Mouse (Mus musculus): Measurements from ENCODE around the gene Tollip. TPM values are rescaled to one million over a fixed set of nuclear protein-coding genes. Genes with fewer than 3 reads are reported as not detected.
"Not testable (repeated sequence)": the region's sequence is repeated elsewhere in the genome, so short reads cannot be mapped to it uniquely, and the experiment has no call there.

Gene Tollip
- polyA plus RNA-seq, 1 experiment: 101 TPM

GRCm38 (mm10) chr7:141934128-141934898 is 16.0 kb upstream of the Tollip start:
- no peak for DNase-seq (ENCODE audit: extremely low spot score in 1 of 2, low spot score in 1 of 2)

DNA sequence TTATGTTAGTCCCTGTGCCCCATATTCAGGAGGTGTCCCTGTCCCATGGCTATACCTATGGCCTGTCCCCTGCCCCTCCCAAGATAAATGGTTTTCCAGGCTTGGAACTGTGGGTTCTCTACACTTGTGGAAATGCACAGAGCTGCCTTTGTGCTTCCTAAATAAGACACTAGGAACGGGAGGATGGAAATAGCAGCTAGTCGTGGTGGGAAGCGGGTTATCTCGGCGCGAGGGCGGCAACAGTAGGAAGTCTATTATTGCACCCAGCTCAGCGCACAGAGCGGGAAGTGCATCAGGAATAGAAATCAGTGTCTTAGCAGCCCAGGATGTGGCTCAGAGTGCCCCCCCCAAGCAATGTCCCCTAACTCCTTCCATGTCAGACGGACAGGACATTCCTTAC is 10.3 kb upstream of the Tollip start:
- peak; percentile 75 to 82 for DNase-seq (ENCODE audit: extremely low spot score in 1 of 2, low spot score in 1 of 2)

DNA sequence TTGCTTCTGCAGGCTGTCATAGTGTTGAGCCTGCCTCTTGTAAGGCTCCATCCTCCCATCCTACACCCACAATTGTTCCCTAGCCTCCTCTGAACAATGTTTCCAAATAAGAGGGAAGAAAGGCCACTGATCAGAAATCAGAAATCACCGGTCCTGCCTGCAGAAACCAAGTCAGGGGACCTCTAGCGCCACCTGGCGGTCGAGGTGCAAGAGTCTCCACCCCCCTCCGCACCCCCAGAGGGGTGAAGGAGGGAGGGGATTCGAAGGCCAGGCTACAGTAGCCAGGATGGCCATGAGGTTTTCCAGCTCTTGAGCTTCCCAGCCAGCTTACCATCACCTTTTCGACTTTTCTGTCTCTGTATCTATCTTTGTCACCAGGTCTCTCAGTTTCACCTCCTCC is 6.6 kb upstream of the Tollip start:
- peak in 1 of 2 experiments; percentile 81 for DNase-seq (ENCODE audit: extremely low spot score in 1 of 2, low spot score in 1 of 2)

DNA sequence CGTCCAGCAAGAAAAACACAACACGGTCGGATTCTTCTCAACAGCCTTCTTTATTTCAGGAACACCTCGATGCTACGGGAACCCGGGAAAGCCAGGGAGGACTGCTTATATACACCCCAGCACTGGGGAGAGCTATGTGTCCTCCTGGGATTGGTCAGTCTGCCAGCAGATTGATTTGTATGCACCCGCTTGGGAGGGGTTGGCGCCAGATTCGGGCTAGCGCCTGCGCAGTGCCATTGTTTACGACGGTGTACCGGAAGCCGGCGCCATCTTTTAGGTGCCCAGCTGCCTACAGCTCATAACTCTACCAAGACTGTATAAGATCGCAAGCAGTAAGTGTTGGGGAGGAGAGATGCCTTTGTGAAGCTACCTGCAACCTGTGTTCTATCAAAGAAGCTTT is 5.8 kb upstream of the Tollip start:
- DNase-seq (ENCODE audit: extremely low spot score in 1 of 2, low spot score in 1 of 2): not testable (repeated sequence)

GRCm38 (mm10) chr7:141911305-141911704 is 7.0 kb downstream of the Tollip start:
- DNase-seq (ENCODE audit: extremely low spot score in 1 of 2, low spot score in 1 of 2): no peak

- DNase-seq (ENCODE audit: extremely low spot score in 1 of 2, low spot score in 1 of 2): no peak
These were observed 9.7 kb downstream of the Tollip start for GRCm38 (mm10) chr7:141908591-141908990.

DNA sequence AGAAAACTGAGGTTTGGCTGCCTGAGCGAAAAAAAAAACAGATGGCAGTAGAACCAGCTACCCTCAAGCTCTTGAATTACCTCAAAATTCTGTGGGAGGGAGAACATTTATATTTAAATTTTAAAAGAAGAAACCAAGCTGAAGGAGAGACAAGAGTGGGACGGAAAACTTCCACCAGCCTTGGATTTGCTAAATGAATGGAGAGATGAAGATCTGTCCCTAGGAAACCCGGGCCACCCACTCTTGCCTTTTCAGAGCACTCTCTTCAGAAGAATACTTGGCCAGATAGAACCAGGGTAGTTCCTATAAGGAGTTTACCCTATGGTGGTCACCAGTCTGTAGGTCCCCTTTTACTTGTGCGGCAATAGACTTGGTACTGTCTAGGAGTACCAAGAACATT is 15.5 kb downstream of the Tollip start:
- peak; percentile 65 to 77 for DNase-seq (ENCODE audit: extremely low spot score in 1 of 2, low spot score in 1 of 2)

- DNase-seq (ENCODE audit: extremely low spot score in 1 of 2, low spot score in 1 of 2): peak; percentile 95 to 99
These were observed 16.0 kb downstream of the Tollip start for GRCm38 (mm10) chr7:141902269-141902729.

DNA sequence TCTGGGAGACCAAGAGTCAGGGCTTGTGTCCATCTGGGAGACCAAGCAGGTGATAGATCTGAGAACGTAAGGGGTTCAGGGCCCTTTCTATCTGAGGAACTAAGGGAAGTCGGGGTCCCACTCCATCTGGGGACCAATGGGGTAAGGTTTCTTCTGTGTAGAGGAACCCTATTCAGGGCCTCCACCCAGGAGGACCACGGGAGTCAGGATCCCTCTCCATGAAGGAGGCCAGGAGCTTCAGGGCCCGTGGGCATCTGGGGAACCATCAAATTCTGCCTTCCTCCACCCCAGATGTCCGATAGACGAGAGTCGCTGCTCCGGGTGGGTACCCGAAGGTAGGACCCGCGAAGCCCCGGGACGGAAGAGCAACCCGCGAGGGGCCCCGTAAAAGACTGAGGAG is 16.5 kb downstream of the Tollip start:
- DNase-seq (ENCODE audit: extremely low spot score in 1 of 2, low spot score in 1 of 2): no peak

DNA sequence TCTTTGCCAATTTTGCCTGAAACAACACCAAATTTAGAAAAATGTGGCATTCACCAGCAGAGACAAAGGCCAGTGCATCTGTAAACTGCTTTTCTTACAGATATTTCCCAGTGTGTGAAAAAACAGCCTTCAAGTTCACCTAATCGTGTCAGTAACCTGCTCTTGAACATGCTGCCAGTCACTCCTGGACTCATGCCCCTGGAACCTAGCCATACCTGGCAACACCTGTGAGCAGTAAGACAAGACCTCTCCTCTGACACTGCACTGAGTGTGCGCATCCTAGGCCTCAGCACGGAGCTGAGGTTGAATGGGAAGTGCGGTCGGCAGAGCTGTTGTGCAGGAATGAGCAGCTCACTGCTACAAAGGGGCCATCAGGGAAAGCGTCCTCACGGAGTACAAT is 26.2 kb downstream of the Tollip start:
- DNase-seq (ENCODE audit: extremely low spot score in 1 of 2, low spot score in 1 of 2): no peak

DNA sequence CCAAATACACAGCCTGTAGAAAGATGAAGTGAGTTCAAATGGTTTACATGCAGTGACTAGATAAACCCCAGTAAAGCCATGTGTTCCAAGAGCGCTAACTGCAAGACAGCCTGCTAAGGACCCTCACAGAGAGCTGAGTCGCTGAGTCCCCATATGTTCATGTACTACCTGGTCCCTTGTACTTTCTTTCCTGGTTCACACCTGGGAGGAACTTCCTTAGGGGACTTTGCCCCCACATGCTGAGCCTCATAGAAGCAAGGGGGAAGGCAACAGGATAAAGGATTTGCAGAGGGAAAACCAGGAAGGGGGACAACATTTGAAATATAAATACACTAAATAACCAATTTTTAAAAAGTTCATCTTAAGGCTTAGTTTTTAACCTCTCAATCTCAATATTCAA is 39.5 kb downstream of the Tollip start:
- DNase-seq (ENCODE audit: extremely low spot score in 1 of 2, low spot score in 1 of 2): no peak

DNA sequence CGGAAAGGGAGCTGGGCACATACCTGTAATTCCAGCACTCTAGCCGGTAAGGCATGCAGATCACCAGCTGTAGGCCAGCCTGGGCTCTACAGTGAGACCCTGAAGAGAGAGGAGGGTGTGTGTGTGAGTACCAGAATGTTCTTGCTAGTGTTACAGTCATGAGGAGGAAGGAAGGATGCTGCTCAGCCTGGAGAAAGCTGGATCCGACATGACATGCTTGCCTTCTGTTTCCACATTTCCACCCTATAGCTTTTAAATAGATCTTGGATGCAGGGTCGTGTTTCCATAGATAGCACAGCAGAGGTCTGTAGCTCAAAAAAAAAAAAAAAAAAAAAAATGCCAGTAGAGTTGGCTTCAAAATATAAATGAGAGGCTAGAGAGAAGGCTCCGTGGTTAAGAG is 43.4 kb downstream of the Tollip start:
- DNase-seq (ENCODE audit: extremely low spot score in 1 of 2, low spot score in 1 of 2): peak; percentile 20 to 22

- no peak for DNase-seq (ENCODE audit: extremely low spot score in 1 of 2, low spot score in 1 of 2)
These were observed 47.8 kb downstream of the Tollip start for GRCm38 (mm10) chr7:141870553-141870952.

DNA sequence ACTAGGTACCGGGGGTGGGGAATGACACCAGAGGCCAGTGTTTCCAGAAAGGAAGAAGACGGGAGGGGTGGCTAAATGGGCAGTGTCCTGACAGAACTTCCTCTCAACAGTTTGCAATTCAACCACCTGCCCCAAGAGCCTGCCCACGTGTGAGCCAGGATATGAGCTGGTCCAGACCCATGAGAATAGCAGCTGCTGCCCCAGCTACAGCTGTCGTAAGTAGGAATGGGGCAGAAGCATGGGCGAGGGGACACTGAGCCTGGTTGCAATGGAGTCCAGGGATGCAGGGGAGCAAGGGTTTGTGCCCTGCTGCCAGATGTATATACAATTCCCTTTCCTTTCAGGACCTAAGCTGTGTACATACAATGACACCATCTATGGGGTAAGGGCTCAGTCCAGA is 48.7 kb downstream of the Tollip start:
- no peak for DNase-seq (ENCODE audit: extremely low spot score in 1 of 2, low spot score in 1 of 2)

DNA sequence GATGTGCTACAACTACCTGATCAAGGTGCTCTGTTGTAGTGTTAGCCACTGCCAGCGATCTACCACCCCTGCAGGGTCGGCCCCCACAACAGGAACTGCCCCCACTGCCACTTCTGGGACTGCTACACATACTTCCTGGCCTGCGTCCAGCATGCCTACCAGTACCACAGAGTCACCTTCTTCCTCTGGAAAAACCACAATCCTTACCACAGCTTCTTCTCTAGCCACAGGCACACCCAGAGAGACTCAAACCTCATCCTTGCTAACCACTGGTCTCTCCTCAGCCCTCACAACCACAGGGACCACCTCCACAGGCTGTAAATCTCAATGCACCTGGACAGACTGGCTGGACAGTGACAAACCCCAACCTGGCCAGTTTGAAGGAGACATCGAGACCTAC is 57.3 kb downstream of the Tollip start:
- DNase-seq (ENCODE audit: extremely low spot score in 1 of 2, low spot score in 1 of 2): no peak

DNA sequence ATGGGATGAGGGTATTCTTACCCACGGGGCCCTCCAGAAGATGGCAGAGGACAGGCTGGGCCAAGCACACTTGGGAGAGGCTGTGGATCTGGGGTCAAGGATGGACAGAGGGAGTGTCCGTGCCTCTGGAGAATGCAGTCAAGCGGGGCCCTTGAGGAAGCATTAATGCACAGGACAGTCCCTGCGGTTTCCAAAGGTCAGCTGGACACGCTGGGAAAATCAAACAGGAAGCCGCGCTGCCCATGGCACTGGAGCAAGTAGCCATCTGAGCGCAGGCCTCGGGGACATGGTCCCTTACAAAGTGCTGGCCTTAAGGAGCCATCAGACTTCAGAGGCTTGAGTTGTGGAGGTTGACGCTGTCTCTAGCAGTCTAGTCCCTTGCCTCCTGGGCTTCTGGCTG is 78.0 kb downstream of the Tollip start:
- no peak for DNase-seq (ENCODE audit: extremely low spot score in 1 of 2, low spot score in 1 of 2)

- no peak for DNase-seq (ENCODE audit: extremely low spot score in 1 of 2, low spot score in 1 of 2)
These were observed 79.5 kb downstream of the Tollip start, which contains the start of gene Muc5b for GRCm38 (mm10) chr7:141838779-141839178. Muc5b (plus strand) TSS chr7:141839070.

- DNase-seq (ENCODE audit: extremely low spot score in 1 of 2, low spot score in 1 of 2): no peak
These were observed 81.9 kb downstream of the Tollip start for GRCm38 (mm10) chr7:141836423-141836822.

DNA sequence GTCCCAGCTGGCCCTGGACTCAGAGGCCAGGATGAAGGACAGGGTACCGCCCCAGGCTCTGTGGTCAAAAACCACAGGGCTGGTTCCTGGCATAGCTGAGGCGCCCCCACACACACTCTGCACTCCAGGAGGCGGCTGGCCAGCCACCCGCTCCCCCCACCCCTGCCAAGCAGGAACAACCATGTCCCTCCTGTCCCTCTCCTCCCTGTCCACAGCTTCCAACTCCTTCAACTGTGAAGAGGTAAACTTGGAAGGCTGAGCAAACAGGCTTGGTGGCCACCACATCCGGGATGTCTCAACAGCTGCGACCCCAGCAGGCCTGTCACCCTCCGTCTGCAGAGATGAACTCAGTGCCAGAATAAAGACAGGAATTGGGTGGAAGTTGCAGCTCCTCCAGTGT is 82.4 kb downstream of the Tollip start:
- DNase-seq (ENCODE audit: extremely low spot score in 1 of 2, low spot score in 1 of 2): no peak

Measured in frontal cortex, adult 2 months (tissue).